Mouse (Mus musculus) heart, adult 2 months (tissue): Measurements from ENCODE around the gene Ppp1r13l.

Source experiments
- CTCF ChIP-seq: fragments of 200-600 bp; IDR thresholded peaks from 2 replicates; pipeline ENCODE4 v1.8.1; 2022; ENCODE audit warnings: antibody characterized with exemption, mild to moderate bottlenecking, moderate library complexity
- POLR2A ChIP-seq: fragments of 200-500 bp; IDR thresholded peaks from 2 replicates; pipeline ENCODE4 v1.6.1; 2011; ENCODE audit warnings: mild to moderate bottlenecking, low read depth, low read length, control low read depth; ENCODE audit not compliant: insufficient read depth

GRCm38 (mm10) chr7:19378049-19378448 lies 18.5 kb downstream of the Ppp1r13l start:
- no peak for TF ChIP-seq CTCF
- no peak for TF ChIP-seq POLR2A
